Mouse (Mus musculus) liver, embryonic 15.5 days (tissue): ENCODE results near the gene Nck1. TPM values are rescaled to one million over a fixed set of nuclear protein-coding genes. Genes with fewer than 3 reads are reported as not detected.

Experiments used
- ATAC-seq: fragments of 200-750 bp; cut with Nextera tagmentation; 2 replicates; pipeline ENCODE4 v1.8.0; 2017; ENCODE audit warnings: moderate number of reproducible peaks, mild to moderate bottlenecking, moderate library complexity; ENCODE audit not compliant: insufficient read depth
- H3K27ac ChIP-seq: fragments of 300-500 bp; sonication (generic); replicated peaks from 2 replicates; pipeline ENCODE4 v1.5.1; 2015; ENCODE audit warnings: mild to moderate bottlenecking, inconsistent platforms
- H3K27me3 ChIP-seq: fragments of 300-500 bp; sonication (generic); 2 replicates; pipeline ENCODE4 v1.6.1; 2015; ENCODE audit warnings: mild to moderate bottlenecking, inconsistent platforms
- H3K36me3 ChIP-seq: fragments of 300-500 bp; sonication (generic); replicated peaks from 2 replicates; pipeline ENCODE4 v1.6.1; 2015; ENCODE audit warnings: moderate library complexity, mild to moderate bottlenecking, inconsistent platforms
- H3K4me1 ChIP-seq: fragments of 300-500 bp; sonication (generic); replicated peaks from 2 replicates; pipeline ENCODE4 v1.6.1; 2015; ENCODE audit warnings: inconsistent platforms
- H3K4me2 ChIP-seq: fragments of 300-500 bp; sonication (generic); 2 replicates; pipeline ENCODE4 v1.6.1; 2015; ENCODE audit warnings: moderate library complexity, mild to moderate bottlenecking, inconsistent platforms
- H3K4me3 ChIP-seq: fragments of 300-500 bp; sonication (generic); replicated peaks from 2 replicates; pipeline ENCODE4 v1.5.1; 2015; ENCODE audit warnings: mild to moderate bottlenecking, inconsistent platforms
- H3K9ac ChIP-seq: fragments of 300-500 bp; sonication (generic); 2 replicates; pipeline ENCODE4 v1.6.1; 2015; ENCODE audit warnings: moderate library complexity, mild to moderate bottlenecking, inconsistent platforms
- H3K9me3 ChIP-seq: fragments of 300-500 bp; sonication (generic); replicated peaks from 2 replicates; pipeline ENCODE4 v1.6.1; 2016; ENCODE audit warnings: inconsistent platforms
- WGBS: fragments of 180-500 bp; shearing (Covaris S2); methylation state at CpG from one replicate; pipeline ENCODE4 v1.1.7; 2015; ENCODE audit warnings: mixed read lengths; ENCODE audit not compliant: insufficient replicate concordance; 5-methylcytosine and 5-hydroxymethylcytosine counted together
- polyA plus RNA-seq: library from polyadenylated mRNA; unstranded; fragments of >200 nt; fragmentation: Nextera tagmentation; extraction: Ambion mirVana; gene quantifications from 2 replicates; pipeline ENCODE4 v1.2.1, GENCODE M21; 2015

Nck1 gene
- polyA plus RNA-seq, 1 experiment from 2014 or later, result 23.3 TPM

- H3K27me3 ChIP-seq, result no peaks in the 10 kb centered on the region
- WGBS, result 29% methylated on average over 3 of the region's 3 CpGs
- H3K4me2 ChIP-seq, result no peak overlapping the region
- H3K9me3 ChIP-seq, result no peaks in the 10 kb centered on the region
- no peak overlapping the region for H3K9ac ChIP-seq
- H3K36me3 ChIP-seq, result 0 out of 2 replicates have a peak, but pooled peaks cover 4% of the 10 kb centered on the region
- no peak overlapping the region for H3K4me3 ChIP-seq
- peaks cover 30% of the 10 kb centered on the region for H3K4me1 ChIP-seq
- H3K27ac ChIP-seq, result no peak overlapping the region
- no peak for ATAC-seq
Measured at GRCm38 (mm10) chr9:100532847-100533505, 13.0 kb downstream of the Nck1 start.

DNA sequence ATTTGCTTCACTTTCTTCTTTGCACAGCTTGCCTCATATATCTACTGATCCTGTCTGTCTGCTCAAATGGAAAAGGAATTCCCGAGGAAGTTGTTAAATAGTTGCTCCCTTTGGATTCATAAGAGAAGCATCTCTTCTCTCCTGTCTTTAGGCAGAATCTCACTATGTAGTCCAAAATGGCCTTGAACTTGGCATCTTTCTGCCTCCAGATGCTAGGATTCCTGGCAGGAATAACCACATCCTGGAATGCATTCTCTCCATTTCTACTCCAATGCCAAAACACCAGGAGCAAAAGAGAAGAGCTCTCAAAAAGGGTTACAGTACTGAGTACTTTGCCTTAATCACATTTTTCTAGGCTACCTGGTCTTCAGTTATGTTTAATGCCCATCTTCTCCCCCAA, 14.6 kb downstream of the Nck1 start:
- H3K9ac ChIP-seq, result no peak overlapping the region
- H3K4me1 ChIP-seq, result peaks cover 25% of the 10 kb centered on the region
- no peaks in the 10 kb centered on the region for H3K27me3 ChIP-seq
- 18% methylated on average over 1 of the region's 1 CpGs for WGBS
- no peaks in the 10 kb centered on the region for H3K9me3 ChIP-seq
- no peak overlapping the region for H3K4me2 ChIP-seq
- no peak for ATAC-seq
- H3K36me3 ChIP-seq, result 0 out of 2 replicates have a peak, but pooled peaks cover 4% of the 10 kb centered on the region
- H3K27ac ChIP-seq, result no peak overlapping the region
- no peak overlapping the region for H3K4me3 ChIP-seq

DNA sequence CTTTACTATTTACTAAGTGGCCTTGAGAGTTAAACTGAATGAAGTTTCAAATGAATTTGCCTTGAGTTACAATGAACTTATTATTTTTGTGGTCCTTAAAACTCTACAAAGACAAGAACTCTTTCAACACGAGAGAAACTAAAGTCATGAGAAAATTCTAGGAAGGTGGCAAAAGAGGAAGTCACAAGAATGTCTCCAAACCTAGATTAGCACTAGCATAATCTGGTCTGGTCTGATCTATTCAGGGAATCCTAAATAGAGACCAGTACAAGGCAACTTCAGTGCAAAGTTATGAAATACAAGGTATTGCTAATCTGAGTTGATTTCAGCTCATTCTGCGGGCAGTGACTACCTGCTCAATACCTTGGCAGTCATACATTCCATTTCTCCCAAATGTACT, 20.7 kb downstream of the Nck1 start:
- Histone ChIP-seq H3K9me3 (no peaks in the 10 kb centered on the region), H3K4me3 (no peak overlapping the region), H3K4me1 (peaks cover 14% of the 10 kb centered on the region), H3K36me3 (0 out of 2 replicates have a peak, but pooled peaks cover 4% of the 10 kb centered on the region), H3K27me3 (no peaks in the 10 kb centered on the region), H3K27ac (no peak overlapping the region), H3K9ac (no peak overlapping the region), H3K4me2 (no peak overlapping the region)
- no peak for ATAC-seq
- WGBS, result 32% methylated on average over 2 of the region's 2 CpGs

DNA sequence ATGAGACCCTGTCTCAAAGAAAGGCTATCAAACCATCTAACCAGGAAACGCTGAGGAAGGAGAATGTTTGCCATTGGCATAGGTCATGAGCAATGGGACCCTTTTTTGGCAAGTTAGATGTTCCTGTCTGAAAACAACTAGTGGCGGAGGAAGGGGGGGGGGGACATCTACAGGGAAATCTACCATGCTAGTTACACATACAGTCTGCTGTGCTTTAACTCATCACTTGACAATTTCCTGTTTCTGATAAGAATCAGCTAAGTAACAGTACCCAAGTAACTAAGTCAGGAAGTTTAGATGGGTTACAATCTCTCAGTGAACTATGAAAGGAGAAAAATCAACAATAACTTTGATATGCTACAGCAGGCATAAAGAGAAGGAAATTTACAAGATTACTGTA, 23.9 kb downstream of the Nck1 start:
- no peak for ATAC-seq
- WGBS, result 44% methylated on average over 2 of the region's 2 CpGs

GRCm38 (mm10) chr9:100520586-100520985, 25.3 kb downstream of the Nck1 start:
- H3K36me3 ChIP-seq, result no peaks in the 10 kb centered on the region
- ATAC-seq, result no peak
- no peak overlapping the region for H3K4me2 ChIP-seq
- H3K9me3 ChIP-seq, result no peaks in the 10 kb centered on the region
- no peak overlapping the region for H3K9ac ChIP-seq
- WGBS, result 9% methylated on average over 2 of the region's 2 CpGs
- no peak overlapping the region for H3K27ac ChIP-seq
- no peaks in the 10 kb centered on the region for H3K27me3 ChIP-seq
- peaks cover 17% of the 10 kb centered on the region for H3K4me1 ChIP-seq
- no peak overlapping the region for H3K4me3 ChIP-seq

More for the DNA sequence above, 23.9 kb downstream of the Nck1 start:
- Histone ChIP-seq H3K36me3 (no peaks in the 10 kb centered on the region), H3K4me2 (no peak overlapping the region), H3K4me1 (peaks cover 17% of the 10 kb centered on the region), H3K9me3 (no peaks in the 10 kb centered on the region), H3K9ac (no peak overlapping the region), H3K4me3 (no peak overlapping the region), H3K27ac (no peak overlapping the region), H3K27me3 (no peaks in the 10 kb centered on the region)

DNA sequence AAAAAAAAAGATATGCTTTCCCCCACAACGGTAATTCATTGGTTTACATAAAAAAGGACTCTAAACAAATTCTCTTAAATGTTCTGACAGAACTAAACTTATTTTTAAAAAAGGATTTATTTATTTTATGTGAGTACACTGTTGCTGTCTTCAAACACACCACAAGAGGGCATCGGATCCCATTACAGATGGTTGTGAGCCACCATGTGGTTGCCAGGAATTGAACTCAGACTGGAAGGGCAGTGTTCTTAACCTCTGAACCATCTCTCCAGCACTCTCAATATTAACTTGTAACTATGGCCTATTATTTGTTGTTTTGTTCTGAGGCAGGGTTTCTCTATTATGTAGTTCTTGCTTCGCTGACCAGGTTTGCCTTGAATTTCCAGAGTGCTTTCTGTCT, 25.9 kb downstream of the Nck1 start:
- no peak overlapping the region for H3K4me3 ChIP-seq
- no peaks in the 10 kb centered on the region for H3K27me3 ChIP-seq
- no peak for ATAC-seq
- H3K9me3 ChIP-seq, result no peaks in the 10 kb centered on the region
- H3K27ac ChIP-seq, result no peak overlapping the region
- no peak overlapping the region for H3K4me2 ChIP-seq
- peaks cover 17% of the 10 kb centered on the region for H3K4me1 ChIP-seq
- 90% methylated on average over 3 of the region's 3 CpGs for WGBS
- H3K36me3 ChIP-seq, result no peaks in the 10 kb centered on the region
- no peak overlapping the region for H3K9ac ChIP-seq

- Histone ChIP-seq H3K4me3 (no peak overlapping the region), H3K27ac (no peak overlapping the region), H3K9ac (no peak overlapping the region), H3K4me2 (no peak overlapping the region), H3K4me1 (peaks cover 6% of the 10 kb centered on the region; the same call in 1 of the 2 replicates), H3K9me3 (no peaks in the 10 kb centered on the region), H3K27me3 (no peaks in the 10 kb centered on the region), H3K36me3 (no peaks in the 10 kb centered on the region)
- 55% methylated on average over 2 of the region's 2 CpGs for WGBS
- no peak for ATAC-seq
Measured at GRCm38 (mm10) chr9:100507581-100507980, 38.4 kb downstream of the Nck1 start.

GRCm38 (mm10) chr9:100506652-100507051, 39.3 kb downstream of the Nck1 start:
- Histone ChIP-seq H3K27ac (no peak overlapping the region), H3K9me3 (no peaks in the 10 kb centered on the region), H3K4me1 (peaks cover 6% of the 10 kb centered on the region; the same call in 1 of the 2 replicates), H3K4me2 (no peak overlapping the region), H3K9ac (no peak overlapping the region), H3K4me3 (no peak overlapping the region), H3K27me3 (no peaks in the 10 kb centered on the region), H3K36me3 (no peaks in the 10 kb centered on the region)
- 29% methylated on average over 2 of the region's 2 CpGs for WGBS
- ATAC-seq, result no peak

- no peak for ATAC-seq
- Histone ChIP-seq H3K27me3 (no peaks in the 10 kb centered on the region), H3K4me3 (no peak overlapping the region), H3K9ac (no peak overlapping the region), H3K9me3 (no peaks in the 10 kb centered on the region), H3K36me3 (no peaks in the 10 kb centered on the region), H3K27ac (no peak overlapping the region), H3K4me1 (peaks cover 6% of the 10 kb centered on the region; the same call in 1 of the 2 replicates), H3K4me2 (no peak overlapping the region)
- WGBS, result 71% methylated on average over 4 of the region's 4 CpGs
Measured at GRCm38 (mm10) chr9:100505498-100505897, 40.4 kb downstream of the Nck1 start.

GRCm38 (mm10) chr9:100493611-100494261, 52.2 kb downstream of the Nck1 start:
- 74% methylated on average over 5 of the region's 5 CpGs for WGBS
- no peak for ATAC-seq
- Histone ChIP-seq H3K4me1 (no peaks in the 10 kb centered on the region), H3K36me3 (peaks cover 5% of the 10 kb centered on the region; the same call in 1 of the 2 replicates), H3K9me3 (no peaks in the 10 kb centered on the region), H3K4me2 (no peak overlapping the region), H3K27me3 (no peaks in the 10 kb centered on the region), H3K9ac (no peak overlapping the region), H3K4me3 (no peak overlapping the region), H3K27ac (no peak overlapping the region)

DNA sequence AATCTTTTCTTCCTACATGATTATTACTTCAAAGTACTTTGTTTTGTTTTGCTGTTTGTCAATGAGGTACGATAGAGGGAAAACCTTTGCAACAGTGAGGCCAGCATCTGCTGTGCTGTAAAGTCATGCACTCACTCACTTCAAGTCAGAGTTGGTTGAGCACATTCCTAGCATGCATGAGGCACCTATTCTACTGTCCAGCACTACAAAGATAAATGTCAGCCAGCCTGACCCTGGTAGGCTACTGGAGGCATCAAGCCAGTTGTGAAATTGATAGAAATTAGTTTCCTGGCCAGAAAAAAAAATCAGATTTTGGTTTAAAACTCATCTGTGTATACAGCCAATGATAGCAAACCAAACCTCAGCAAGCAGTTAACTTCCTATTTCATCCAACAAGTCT, 54.5 kb downstream of the Nck1 start:
- Histone ChIP-seq H3K27ac (no peak overlapping the region), H3K36me3 (no peaks in the 10 kb centered on the region), H3K4me3 (no peak overlapping the region), H3K27me3 (no peaks in the 10 kb centered on the region), H3K9ac (no peak overlapping the region), H3K4me2 (no peak overlapping the region), H3K9me3 (no peaks in the 10 kb centered on the region), H3K4me1 (0 out of 2 replicates have a peak, but pooled peaks cover 1% of the 10 kb centered on the region)
- ATAC-seq, result no peak
- WGBS, result 80% methylated on average over 1 of the region's 1 CpGs
